Mouse (Mus musculus) embryo, embryonic 9.5 days (tissue): ENCODE results near the gene Abcc4.

Experiments
- DNase-seq: peaks from one replicate; pipeline ENCODE4 v3.0.0-alpha.2; 2017; ENCODE audit errors: extremely low spot score

The Abcc4 gene

DNA sequence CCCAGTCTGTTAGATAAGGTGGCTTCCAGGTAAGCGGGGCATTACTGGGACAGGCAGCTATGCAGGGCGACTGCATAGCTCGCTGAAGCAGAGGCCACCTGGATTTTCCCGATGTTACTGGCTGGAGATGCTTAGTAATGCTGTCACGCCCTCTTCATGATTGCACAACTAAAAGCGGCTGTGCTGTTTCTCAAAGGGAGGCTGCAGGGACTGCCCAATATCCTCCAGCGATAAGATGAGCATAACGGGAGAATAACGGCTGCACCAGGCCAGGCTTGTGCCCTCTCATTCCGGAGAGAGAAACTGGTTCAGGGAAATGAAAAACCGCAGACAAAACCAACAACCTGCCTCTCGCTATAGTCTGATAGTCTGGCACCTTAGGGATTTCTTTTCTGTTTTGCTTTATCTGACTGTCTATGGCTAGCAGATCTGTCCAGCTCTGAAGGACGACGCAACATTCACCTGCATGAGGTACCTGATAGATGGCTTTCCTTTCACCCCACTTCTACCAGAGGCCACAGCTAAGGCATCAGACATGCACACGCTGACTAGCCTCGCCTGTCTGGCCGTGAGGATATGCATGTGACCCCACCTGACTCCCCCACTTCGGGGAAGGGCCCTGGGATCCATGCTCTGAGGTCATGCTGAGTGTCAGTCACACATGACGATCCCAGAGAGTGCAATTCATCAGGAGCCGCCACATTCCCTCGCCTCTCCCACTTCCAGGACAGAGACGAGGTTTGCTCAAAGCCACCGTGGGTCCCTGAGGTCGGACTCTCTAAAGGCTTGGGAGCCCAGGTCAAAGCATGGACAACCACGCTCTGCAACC lies 67.4 kb downstream of the Abcc4 start:
- DNase-seq, result no peak

DNA sequence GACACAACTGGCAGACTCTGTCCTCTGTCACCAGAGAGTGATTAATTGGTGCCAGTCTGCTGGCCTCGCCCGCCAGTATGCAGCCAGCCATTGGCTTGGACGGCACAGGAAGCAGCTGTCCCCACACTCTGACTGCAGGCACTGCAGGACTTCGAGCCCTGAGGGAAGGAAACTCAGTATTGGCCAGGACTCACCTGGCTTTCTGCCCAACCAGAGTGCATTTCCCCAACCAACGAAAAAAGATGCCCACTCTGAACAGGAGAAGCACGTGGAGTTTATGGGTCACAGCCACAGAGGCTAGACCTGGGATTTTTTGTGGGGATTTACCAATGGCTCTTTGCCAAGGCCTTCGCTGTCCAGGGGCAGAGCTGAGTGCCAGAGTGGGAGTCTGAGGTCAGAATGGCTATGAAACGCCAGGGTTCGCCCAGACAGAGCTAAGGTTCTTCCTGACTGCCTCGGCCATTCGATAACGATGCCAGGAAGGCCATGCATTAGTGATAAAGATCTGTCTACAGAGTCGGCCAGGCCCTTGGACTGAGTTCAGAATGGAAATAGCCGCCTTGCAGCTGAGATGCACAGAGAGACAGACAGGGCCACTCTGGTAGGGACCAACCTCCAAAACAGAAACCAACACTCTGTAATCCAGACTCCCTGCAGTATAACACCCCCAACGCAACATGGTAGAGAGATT lies 70.4 kb downstream of the Abcc4 start:
- no peak for DNase-seq

DNA sequence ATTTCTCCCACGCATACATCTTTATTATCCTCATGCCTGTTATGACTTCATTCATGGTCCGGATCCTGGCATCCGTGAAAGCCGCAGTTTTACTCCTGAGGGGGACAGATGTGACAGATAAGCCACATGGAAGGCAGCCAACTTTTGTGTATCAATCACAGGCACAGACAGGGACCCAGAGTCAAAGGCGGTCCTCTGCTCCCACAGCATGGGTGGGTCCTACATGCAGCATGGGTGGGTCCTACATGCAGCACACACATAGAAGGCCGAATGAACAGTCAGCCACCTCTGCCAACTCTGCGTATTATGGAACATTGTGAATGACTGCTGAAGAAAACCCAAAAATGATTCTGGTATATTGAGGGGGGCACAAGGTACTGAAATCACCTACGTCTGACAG lies 76.4 kb downstream of the Abcc4 start:
- no peak for DNase-seq

DNA sequence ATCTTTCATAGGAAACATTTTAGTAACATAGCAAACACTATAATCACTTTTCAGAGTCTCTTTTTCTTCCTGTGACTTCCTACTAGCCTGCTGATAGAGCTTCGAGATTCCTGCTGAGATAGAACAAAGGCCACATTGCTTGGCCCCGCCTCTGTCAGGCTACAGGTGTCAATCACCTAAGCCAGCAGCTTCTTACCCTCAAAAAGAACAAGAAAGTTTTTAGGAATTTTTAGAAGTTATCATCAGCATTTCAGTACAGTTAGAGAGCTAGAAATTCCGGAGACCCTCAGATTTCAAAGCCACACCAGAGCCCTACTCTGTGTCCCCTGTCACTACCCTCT lies 84.6 kb downstream of the Abcc4 start:
- DNase-seq, result no peak

DNA sequence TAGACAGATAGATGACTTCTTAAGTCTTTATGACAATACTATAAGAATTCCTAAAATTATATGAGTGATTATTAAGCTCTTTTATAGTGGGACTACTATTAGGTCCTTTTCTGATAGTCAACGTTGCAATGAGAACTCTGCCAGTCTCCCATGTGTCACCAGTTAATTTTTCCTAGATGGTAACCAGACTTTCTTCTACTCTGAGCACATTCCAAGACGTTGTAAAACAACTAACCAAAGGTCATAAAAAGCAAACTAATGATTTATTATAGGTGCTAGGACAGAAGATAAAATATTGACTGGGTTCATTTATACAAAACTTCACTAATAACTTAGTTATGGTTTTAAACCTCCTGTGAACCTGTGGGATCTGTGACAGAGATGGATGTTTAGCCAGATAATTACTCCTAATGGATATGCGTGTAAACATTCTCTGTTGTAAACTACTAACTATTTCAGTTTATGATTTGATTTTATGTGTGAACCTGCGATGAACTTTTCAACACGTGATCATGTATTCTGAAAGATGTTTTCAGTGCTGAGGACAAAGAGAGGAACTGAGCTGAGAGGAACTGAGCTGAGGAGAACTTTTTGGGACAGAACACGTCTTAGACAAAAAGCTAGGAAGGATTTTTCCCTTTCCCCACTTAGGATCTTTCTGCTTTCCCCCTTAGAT lies 85.1 kb downstream of the Abcc4 start:
- no peak for DNase-seq

DNA sequence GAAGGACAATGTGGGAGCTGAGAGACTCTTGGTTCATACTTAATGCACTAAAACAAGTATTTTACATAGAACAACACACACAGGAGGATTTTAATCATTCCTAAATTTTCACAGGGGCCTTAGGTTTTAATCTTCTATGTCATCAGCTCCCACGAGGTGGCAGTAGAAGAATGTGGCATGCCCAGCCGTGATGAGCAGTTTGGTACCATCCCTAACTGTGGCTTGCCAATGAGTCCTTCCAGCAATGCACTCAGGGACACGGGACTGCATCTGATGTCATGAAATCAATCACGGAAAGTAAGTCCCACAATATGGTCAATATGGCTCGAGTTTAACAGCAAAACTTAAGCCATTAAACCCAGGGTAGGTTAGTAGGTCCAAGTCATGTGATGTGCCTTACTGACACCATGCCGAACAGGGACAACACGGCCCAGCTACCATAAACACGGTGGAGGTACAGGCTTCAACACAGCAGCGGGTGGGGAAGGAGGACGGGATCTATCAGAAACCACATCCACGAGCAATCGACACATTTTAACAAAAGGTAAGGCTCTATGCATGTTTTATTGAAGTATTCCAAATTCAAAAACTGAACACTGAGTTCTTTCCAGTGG lies 89.2 kb downstream of the Abcc4 start:
- no peak for DNase-seq

DNA sequence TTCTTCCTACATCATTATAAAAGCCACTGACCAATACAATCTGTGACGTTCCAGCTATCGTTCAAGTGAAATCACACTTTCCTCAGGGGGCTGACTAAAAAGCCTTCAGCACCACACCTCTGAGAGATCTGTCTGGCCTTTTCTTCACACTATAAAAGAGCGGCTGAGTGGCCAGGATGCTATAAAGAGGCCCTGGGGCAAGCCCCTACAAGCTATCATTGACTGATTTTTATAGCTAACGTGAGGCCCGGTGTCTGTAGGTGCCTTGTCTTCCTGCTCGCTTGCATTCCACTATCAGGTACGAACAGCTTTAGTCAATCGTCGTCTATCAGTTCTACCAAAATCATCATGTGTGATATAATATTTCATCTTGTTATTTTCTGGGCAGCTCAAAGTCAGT lies 92.3 kb downstream of the Abcc4 start:
- no peak for DNase-seq

DNA sequence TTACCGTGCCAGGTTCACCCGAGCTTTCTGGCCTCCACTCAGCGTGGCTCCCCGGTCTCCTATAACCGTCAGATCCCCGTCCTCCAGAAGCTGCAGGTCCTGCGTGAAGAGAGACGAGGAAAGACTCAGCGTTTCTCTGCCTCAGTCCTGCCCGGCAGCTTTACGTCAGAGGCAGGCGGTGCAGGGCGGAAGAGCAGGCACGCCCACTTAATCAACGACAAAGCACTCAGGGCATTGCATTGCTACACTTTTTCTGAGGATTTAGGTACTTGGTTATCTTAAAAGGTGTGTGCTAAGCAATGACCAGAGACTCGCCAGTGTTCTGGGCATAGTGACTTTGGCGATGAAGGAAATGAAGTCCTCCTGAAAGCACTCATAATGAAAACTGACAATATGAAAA lies 94.3 kb downstream of the Abcc4 start:
- DNase-seq, result no peak

DNA sequence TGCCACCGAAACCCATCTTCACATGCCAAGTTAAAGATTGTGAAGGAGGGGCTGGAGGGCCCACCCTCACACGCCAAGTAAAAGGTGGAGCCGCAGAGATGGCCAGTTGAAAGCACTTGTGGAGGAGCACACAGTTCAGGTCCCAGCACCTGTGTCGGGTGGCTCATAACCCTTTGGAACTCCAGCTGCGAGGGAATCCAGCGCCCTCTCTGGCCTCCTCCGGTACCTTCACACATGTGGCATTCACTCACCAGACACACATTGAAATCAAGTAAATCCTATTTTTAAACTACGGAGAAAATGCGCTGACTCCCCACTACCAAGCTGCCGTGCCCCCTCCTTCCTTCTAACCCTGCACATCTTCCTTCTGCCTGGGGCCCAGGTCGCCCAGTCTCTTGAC lies 95.2 kb downstream of the Abcc4 start:
- no peak for DNase-seq

DNA sequence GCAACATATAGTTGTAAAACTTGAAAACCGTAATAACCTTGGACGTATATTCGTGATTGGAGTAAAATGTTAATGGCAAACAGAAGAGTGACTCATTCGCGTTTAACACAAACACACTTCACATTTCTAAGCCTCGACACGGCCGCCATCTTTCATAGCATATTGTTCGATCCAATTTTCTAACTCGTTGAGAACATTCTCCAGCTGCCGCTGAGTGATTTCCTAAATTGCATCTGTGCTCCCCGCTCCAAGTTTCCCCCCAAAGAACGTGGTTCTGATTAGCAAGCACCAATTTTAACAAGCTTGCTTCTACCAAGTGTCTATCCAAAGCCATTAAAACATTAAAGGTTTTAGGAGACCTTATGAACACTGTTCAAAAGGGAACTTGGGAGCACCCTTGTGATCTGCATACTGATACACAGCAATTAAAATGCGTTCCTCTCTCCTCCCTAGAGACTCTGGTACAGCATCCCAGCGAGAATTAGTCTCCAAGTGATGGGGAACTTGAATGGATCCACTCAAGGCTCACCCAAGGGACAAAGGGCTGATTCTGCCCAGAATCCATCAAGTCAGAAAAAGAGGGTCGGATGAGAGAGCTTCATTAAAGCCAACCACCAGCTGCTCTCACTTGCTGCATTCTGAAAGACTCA lies 97.1 kb downstream of the Abcc4 start:
- DNase-seq, result no peak

DNA sequence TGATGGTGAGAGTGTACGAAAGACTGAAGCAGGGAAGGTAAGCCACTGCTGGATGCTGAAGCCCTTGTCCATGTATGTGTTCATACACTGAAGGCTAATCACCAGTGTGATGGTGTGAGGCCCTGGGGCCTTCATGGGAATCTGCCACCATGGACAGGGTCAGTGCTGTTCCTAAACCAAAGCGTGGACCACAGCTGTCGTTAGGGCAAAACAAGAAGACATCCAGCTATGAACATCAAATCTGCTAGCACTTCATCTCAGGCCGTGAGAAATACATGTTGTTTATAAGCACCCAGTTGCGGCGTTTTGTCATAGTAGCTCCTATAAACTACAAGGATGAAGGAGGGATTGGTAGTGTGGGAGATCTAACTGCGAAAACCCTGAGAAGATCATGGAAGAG lies 97.7 kb downstream of the Abcc4 start:
- no peak for DNase-seq

DNA sequence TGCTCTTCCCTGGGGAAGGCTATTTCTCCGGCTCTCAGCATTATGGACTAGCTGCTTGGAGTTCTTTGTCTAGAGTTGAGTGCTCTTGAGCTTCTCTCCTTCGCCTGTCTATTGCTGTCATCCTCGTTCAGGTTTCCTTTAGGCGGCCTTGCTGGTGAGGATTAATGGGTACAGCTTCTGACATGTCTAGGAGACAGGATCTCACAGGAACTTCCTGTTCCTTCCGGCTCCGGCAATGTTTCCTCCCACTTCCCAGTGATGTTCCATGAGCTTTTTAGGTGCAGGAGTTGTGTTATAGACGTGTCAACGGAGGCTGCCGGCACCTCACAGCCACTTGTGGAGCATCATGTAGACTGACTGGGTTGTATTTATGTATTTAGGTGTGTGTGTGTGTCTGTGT lies 99.5 kb downstream of the Abcc4 start:
- no peak for DNase-seq

DNA sequence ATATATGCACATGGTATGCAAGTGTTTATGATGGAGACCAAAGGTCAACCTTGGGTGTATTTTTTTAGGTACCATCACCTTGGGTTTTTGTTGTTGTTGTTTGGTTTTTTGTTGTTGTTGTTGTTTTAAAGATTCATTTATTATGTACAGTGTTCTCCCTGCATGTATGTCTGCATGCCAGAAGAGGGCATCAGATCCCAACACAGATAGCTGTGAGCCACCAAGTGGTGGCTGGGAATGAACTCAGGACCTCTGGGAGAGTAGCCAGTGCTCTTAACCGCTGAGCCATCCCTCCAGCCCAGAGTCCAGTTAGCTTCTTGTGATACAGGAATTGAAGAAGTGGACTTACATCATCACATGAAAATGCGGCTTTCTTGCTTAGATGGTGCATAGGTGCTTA lies 101.1 kb downstream of the Abcc4 start:
- no peak for DNase-seq

DNA sequence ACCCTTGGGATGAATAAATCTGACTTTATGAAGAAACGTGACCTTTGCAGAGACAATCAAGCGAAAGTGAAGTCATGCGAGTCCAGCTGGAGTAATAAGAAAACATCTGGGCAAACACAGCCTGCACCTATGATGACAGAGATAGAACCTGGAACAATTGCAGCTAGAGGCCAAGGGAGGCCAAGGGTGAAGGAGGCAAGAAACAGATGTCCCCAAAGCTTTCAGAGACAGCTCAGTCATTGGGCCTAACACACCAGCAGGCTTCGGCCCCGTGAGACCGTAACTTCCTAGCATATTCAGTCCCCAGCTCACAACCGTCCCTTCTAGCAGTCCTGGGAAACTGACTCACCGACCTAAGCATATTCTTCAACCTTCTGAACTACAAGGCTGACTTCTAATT lies 104.0 kb downstream of the Abcc4 start:
- no peak for DNase-seq

DNA sequence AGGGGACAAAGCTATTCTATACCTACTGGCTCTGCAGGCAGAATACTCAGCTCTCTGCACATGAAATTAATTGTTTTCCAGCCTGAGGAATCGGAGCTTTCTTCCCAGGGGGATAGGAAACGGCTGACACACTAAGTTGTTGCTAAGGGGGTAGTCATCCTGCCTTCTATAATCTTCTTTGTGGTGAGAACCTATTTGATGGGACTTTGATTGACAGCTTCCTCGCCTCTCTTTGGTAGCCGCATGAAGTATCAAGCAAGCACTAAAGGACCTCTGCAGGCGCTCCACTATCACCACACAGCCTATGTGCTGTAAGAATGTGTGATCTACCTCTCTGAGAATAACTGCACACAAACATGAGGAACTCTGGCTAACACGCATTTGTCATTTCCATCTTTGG lies 105.3 kb downstream of the Abcc4 start:
- DNase-seq, result no peak

DNA sequence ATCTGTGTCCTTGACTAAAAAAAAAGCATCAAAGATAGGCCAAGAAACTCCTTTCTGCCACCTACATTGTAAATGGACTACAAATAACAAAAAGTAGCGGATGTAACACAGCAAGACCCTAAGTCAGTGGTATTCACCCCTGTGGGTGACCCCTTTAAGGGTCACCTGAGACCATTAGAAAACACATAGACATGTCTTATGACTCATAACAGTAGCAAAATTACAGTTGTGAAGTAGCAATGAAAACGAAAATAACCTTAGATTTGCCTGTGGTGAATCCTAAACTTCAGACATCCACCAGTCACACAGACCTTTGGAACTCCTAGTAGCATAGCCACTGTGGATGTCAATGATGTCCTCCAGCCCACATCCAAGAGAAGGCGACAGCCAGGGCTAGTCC lies 107.3 kb downstream of the Abcc4 start:
- no peak for DNase-seq

DNA sequence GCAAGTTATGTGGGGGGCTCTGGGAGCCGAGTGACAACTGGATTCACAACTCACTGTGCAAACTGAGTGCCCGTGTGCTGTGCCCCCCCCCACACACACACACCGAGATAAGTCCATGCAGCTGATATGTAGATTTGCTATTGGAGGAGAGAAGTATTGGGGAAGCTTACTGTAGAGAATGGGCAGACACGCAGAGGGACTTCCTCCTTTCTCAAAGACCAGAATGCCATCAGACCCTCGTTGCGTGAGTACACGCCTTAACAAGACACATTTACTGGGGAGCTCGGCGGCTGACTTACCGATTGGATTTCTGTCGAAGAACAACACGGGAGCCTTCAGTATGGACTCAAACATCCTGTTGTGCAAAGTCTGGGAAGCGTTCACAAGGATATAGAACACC lies 111.6 kb downstream of the Abcc4 start:
- DNase-seq, result no peak

DNA sequence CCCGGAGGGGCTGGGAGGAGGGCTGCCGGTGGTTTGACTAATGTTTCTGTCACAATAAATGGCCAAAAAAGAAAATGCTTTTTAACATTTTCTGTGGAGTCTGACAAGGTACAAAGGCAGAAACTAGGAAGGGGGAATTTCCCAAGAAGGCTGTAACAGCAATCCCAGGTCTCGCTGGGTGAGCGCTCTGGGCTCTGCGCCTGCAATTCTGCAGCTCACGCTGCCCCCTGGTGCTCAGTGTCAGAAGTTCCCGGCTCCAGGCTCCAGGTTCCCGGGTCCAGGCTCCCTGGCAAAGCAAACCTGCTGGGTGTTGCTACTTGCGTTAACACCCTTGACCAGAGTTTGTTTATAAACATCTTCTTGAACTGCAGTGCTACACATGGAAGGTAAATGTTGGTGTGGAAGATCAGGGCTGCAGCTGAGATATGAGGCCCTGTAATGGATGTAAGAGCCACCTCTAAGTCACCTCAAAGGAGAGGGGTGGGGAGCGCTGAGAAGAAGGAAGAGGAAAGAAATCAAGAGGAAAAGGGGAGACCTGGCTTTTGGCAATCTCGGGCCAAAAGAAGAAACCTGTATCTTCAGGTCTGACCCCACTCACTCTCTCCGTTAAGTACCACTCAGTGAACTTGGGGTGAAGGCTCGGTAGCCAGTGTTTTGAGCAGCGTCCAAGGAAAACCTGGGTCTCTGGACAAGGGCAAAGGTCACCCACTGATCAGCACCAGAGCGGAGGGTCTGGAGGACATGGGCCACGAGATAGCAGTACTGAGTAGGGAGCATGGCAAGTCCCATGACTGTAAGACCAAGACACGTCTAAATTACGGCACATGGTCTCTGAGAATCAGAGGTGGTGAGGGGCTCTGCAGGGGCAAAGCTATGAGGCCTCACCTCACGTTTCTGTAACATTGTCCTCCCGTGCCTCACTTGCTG lies 114.3 kb downstream of the Abcc4 start:
- peak; percentile 79 for DNase-seq

DNA sequence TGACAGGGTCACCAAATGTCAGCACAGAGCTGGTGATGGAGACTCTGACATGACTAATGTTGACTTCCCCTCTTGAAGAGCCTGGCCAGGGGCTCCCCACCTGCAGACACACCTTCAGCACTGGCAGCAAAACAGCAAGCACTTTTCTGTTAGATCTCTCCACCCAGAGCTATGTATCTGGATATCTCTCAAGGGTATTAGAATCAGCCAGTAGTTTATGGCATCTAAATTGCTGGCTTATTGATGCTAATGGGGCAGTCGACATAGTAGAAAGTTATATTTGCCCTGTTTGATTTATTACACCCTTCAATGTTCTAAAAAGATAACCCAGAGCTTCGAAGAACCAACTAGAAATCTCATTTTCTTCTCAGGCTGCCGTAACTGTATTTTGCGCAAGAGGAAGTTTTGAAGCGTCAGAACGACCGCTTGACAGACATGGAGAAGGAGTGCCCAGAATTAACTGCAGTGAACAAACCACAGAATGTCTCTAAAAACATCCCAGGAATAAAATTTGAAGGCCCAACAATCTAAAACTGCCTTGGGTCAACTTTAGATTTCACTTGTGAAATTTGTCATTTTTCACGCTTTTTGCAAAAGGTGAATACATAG lies 123.6 kb downstream of the Abcc4 start:
- no peak for DNase-seq

DNA sequence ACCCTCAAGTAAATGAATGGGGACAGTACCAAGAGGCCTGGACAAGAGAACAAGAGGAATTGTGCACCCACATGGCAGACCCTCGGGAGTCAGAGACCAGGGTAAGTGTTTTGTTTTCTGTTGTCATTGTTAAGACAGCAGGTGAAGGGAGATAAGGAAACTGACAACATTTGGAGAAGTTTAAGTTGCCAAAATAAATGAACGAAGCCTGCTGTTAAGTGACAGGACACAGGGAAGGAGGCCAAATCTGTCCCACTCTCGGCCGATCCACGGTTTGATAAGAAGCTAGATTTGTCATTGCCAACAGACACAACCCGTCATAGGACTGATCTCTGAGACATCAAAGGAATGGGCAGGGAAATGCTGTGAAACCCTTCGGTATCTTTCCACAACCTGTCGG lies 124.3 kb downstream of the Abcc4 start:
- DNase-seq, result no peak
